Mouse (Mus musculus) neural tube, embryonic 10.5 days (tissue): Measurements from ENCODE around the gene Phc3.

Experiments
- DNase-seq: peaks from one replicate; pipeline ENCODE4 v3.0.0-alpha.2; 2017; ENCODE audit warnings: low spot score; ENCODE audit errors: extremely low spot score

The Phc3 gene

GRCm38 (mm10) chr3:30981616-30982380 lies 12.6 kb upstream of the Phc3 start:
- DNase-seq: no peak

- DNase-seq: no peak
These were observed 7.9 kb upstream of the Phc3 start for GRCm38 (mm10) chr3:30976991-30977603.

GRCm38 (mm10) chr3:30975102-30975754 lies 6.0 kb upstream of the Phc3 start:
- peak; percentile 66 for DNase-seq

DNA sequence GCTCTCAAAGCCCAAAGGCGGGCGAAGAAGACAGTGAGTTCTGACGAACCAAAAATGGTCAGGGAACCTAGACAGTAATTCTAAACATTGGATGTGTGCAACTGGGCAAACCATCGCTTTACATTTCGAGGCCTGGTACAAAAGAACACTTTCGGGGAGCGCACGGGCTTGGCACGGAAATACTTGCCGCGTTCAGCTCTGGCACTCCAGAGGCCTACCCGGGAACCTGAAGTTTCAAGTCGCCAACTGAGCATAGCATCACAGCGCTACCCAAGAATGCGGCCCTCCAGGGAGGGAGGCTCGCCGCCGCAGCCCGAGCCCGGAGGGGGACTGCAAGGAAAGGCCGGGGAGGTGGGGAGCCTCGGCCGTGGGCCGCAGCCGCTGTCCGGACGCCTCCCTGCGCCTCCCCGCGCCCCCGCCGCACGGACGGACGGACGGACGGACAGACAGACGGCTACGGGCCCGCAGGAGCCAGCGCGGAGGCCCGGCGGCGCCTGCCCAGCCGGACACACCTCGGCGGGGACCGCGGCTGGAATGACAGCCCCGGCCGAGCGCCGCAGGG lies 603 bp downstream of the Phc3 start:
- DNase-seq: peak; percentile 70

DNA sequence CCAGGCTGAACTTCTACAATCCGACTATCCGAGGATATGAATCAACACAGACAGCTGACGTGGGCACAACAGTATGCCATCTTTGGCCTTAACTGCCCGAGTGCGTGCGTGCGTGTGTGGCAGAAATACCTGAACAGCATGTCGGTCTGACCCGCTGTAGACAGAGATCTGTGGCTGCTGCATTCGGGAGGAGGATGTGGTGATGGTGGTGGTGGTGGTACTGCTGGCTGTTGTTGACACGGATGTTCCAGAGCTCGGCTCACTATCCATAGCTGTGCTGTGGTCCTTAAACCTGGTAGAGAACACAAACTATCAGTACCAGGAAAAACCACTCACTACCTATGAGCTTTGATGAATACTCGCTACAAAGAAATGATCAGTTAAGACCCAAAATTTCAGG lies 3.6 kb downstream of the Phc3 start:
- no peak for DNase-seq

GRCm38 (mm10) chr3:30964216-30964615 lies 5.0 kb downstream of the Phc3 start:
- no peak for DNase-seq

DNA sequence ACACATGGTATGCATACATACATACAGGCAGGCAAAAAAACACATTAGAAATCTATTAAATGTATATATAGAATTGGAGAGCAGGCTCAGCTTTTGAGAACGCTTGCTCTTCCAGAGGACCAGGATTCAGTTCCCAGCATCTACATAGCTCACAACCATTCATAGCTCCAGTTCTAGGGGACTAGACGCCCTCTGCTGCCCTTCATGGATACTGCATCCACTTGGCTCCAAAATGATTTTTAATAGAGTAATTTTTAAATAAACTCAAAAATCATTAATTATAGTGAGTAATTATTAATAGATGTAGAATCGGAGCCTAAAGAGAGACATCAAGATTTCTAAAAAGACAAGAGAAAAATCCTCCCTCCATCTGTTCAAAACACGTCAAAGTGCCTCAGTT lies 6.1 kb downstream of the Phc3 start:
- no peak for DNase-seq

DNA sequence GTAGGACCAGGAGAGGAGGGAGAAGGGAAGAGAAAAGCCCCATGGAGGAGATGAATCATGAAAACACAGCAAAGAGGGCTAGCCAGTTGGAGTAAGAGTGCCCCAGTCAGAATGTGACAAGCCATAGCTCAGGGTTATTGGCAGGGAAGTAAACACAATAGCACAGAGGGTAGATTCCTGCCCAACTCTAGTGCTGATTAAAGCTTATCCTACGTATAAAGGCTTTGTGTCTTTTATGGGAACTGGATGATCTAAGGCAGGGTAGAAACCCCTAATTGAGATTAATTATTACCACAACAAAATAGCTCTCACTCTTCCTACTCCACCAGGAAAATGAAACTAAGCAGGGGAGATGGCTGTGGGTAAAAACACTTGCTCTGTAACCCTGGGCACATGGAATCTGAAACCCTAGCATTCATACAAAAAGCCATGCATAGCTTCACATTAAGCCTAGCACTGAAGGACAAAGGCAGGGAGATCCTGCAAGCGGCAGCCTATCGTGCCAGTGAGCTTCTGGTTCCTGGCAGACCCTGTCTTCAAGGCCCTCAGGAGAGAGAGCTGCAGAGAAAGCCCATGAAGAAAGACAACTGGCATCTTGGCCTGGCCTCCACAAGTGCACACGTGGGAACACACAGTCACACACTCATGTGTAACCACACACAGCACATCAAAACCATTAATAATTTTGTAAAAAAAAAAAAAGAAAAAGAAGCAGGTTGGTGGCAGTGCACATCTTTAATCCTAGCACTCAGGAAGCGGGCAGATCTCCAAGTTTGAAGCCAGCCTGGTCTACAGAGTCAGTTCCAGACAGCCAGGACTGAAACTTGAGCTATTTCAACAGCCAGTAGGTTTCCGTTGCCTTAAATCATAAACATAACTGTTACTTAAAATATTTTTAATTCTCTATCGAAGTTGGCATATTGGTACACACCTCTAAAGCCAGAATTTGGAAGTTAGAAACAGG lies 9.1 kb downstream of the Phc3 start:
- DNase-seq: no peak

DNA sequence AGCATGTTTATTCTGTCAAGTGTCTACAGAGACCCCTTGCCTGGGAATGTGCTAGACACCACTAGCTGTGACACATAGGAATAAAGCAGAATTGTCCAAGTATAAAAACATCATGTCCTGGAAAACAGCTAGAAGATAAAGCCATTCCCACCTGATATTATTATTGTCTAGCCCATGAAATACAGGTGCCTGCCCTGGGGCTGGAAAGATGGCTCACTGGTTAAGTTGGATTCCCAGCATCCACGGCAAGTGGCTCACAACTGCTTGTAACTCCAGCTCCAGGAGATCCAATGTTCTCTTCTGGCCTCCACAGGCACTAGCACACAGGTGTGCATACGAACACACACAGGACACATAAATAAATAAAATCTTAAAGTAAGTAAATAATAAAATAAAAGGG lies 10.5 kb downstream of the Phc3 start:
- no peak for DNase-seq

GRCm38 (mm10) chr3:30956327-30956726 lies 12.9 kb downstream of the Phc3 start:
- DNase-seq: no peak

DNA sequence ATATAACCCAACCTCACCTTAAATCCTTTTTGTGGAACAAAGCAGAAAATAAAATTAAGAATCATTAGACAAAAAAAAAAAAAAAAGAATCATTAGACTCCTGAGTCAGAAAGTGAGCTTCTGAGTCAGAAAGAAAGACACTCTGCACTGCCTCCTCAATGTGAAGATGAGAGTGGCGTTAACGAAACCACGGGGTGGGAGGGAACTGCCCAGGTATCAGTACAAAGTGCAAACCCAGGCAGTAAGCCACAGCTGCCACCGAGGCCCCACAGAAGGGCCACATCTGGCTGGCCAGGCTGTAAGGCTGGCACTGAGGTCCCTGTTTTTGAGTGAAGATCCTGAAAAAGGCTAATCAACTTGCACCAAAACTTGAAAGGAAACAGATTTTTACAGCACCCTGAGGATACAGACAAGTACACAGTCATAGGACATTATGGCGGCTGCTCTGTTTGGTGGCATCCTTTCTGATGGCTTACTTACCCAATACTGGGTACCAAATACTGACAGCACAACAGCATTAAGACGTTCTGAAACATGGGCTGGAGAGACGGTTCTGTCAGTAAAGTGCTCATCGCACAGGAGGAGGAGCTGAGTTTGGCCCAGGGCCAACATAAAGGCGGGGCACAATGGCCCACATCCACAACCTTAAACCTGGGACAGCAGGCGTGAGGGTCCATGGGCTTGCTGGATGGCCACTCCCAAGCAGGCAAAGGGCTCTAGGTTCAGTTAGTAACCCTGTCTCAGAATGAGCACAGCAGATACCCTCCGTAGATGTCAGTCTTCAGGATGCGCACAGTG lies 16.7 kb downstream of the Phc3 start:
- no peak for DNase-seq

DNA sequence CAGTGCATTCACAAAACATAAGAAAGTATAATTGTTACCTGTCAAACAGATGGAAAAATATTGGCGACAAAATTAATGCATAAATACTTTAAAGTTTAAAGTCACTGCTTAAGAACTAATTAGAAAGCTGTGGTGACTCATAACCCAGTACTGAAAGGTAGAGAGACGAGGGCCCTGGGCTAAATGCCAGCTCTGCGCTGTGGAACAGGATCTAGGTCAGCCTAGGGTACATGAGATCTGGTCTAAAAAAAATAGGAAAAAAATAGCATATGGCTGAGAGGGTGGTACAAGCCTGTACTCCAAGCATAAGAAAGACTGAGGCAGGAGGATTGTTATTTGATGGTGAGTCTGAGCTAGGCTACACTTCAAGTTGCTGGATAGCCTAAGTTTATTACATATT lies 17.6 kb downstream of the Phc3 start:
- no peak for DNase-seq

- no peak for DNase-seq
These were observed 34.8 kb downstream of the Phc3 start for GRCm38 (mm10) chr3:30934384-30934783.

DNA sequence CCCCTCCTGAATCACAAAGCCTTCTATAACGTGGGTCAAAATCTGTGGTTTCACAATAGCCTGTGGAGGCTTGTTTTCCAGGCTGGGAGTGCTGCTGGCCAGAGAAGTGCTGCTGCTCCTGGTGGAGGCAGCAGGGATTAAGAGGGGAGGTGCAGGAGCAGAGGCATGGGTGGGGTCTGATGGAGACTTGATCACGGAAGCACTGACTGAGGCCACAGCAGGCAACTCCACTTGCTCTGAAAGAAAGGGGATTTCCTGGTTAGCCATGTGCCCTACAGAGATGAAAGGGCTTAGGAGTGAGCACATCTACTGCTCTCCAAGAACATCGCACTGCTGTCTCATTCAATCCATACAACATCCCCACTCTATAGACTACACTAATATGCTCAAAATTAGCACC lies 39.4 kb downstream of the Phc3 start:
- DNase-seq: no peak

DNA sequence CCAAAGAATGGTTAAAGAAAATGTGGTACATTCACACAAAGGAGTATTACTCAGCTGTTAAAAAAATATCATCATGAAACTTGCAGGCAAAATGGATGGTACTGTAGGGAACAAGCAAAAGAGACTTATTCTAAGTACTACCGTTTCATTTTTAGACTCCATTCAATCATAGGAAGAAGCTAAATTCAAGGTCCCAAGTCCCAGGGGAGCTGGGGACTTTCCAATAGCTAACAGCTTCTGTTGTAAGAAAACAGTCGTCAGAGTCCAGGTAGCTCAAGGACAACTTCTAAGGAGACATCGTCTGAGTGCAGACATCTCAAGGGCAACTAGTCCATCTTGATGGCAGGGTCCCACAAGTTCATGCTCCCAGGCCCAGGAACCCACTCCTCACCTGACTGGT lies 41.6 kb downstream of the Phc3 start:
- no peak for DNase-seq

GRCm38 (mm10) chr3:30917160-30917559 lies 52.1 kb downstream of the Phc3 start:
- DNase-seq: no peak

- no peak for DNase-seq
These were observed 64.6 kb downstream of the Phc3 start for GRCm38 (mm10) chr3:30904658-30905057.

GRCm38 (mm10) chr3:30899407-30899806 lies 69.8 kb downstream of the Phc3 start:
- DNase-seq: no peak

- DNase-seq: no peak
These were observed 72.5 kb downstream of the Phc3 start for GRCm38 (mm10) chr3:30896721-30897120.

DNA sequence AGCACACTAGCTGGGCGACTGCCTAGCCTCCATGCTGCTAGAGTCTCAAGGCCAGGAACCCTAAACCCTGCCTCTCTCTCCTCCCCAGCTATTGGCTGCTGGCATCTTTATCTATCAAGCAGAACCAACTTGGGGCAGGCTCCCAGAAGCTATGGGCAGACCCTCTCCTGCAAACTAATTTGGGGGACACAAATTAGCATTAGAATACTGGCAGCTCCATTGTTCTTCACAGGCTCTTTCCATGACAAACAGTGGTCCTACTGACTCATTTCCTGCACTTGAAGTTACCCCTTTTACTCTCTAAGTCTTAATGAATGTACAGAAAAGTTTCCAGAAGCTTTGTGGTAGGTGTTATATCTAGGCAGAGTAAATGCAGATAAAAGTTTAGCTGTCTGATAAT lies 80.2 kb downstream of the Phc3 start:
- no peak for DNase-seq
